Mouse (Mus musculus) ES-E14 (cell line): Measurements from ENCODE around the gene Gm10142.

ENCODE experiments used
- CHD2 ChIP-seq: IDR thresholded peaks from 2 replicates; pipeline ENCODE4 v1.6.1; 2014; ENCODE audit warnings: mild to moderate bottlenecking, low read depth, low read length, inconsistent platforms
- MAFK ChIP-seq: IDR thresholded peaks from 2 replicates; pipeline ENCODE4 v1.6.1; 2014; ENCODE audit warnings: mild to moderate bottlenecking, low read depth, low read length, inconsistent platforms; ENCODE audit not compliant: insufficient read depth

GRCm38 (mm10) chr10:77670710-77671109, 44.9 kb upstream of the Gm10142 start:
- TF ChIP-seq CHD2 = no peak
- no peak for TF ChIP-seq MAFK
